Mouse (Mus musculus): ENCODE data around the gene Hsd17b11. TPM values are rescaled to one million over a fixed set of nuclear protein-coding genes. Genes with fewer than 3 reads are reported as not detected.

The Hsd17b11 gene
- total and polyA plus RNA-seq, 3 experiments = 9.4 to 25.8 (median 15.3) TPM

GRCm38 (mm10) chr5:104036686-104037085 is 15.0 kb upstream of the Hsd17b11 start:
- Histone ChIP-seq H3K4me2 (ENCODE audit: insufficient read depth, low read depth, poor library complexity, severe bottlenecking) (no peak overlapping the region), H3K9me3 (replicated peaks; ENCODE audit: low read length) (no peaks in the 10 kb centered on the region), H3K27ac (ENCODE audit: insufficient read depth, low read depth) (no peak overlapping the region), H3K36me3 (replicated peaks in 1 of 2; ENCODE audit: control insufficient read depth in 1 of 2, insufficient read depth in 1 of 2, low read length in 1 of 2) (no peaks in the 10 kb centered on the region), H3K4me3 (replicated peaks in 1 of 3; ENCODE audit: low read depth in 2 of 3, low read length in 2 of 3, poor library complexity in 1 of 3) (no peak overlapping the region), H3K79me2 (replicated peaks; ENCODE audit: control insufficient read depth, extremely low read depth, insufficient read depth, poor library complexity, severe bottlenecking) (no peaks in the 10 kb centered on the region), H3K9ac (ENCODE audit: insufficient read depth, low read depth) (no peak overlapping the region), H3K4me1 (ENCODE audit: control insufficient read depth in 1 of 2, insufficient read depth in 2 of 2) (peaks cover 0 to 14% of the 10 kb centered on the region in 2 experiments; a peak in 2 of 4 replicates), H3K27me3 (replicated peaks) (no peaks in the 10 kb centered on the region)
- no peak for DNase-seq (ENCODE audit: extremely low read depth)
- in situ Hi-C loops (cut with MboI; ENCODE audit: low pct_ligation_motif_present, low pct_unique_long_range_greater_than_20kb, low sequenced_read_pairs) (loop anchor here (5.0 kb wide), 1 partner anchor 39 kb away; no protein-coding TSS in a partner anchor), dilution Hi-C loops (cut with MboI; ENCODE audit: extremely low pct_ligation_motif_present, extremely low pct_unique_long_range_greater_than_20kb, low sequenced_read_pairs) (no loop called here)
- TF ChIP-seq MAFK (IDR thresholded peaks at IDR 0.05; ENCODE audit: insufficient replicate concordance, low read length) = no peak
- TF ChIP-seq GABPA (IDR thresholded peaks at IDR 0.05; ENCODE audit: insufficient replicate concordance, low read depth, low read length) = no peak
- no peak for TF ChIP-seq CHD2 (IDR thresholded peaks at IDR 0.05; ENCODE audit: low read length)
- no peak for TF ChIP-seq MYC (IDR thresholded peaks at IDR 0.05; ENCODE audit: low read depth, low read length)
- TF ChIP-seq ELF1 (IDR thresholded peaks at IDR 0.05; ENCODE audit: low read depth, low read length) = no peak
- no peak for TF ChIP-seq ZC3H11A (IDR thresholded peaks at IDR 0.05; ENCODE audit: low read depth, low read length)
- TF ChIP-seq BHLHE40 (IDR thresholded peaks at IDR 0.05; ENCODE audit: low read depth, low read length) = no peak
- TF ChIP-seq ETS1 (conservative IDR thresholded peaks at IDR 0.05; ENCODE audit: low read depth, low read length) = no peak
- no peak for TF ChIP-seq ZKSCAN1 (IDR thresholded peaks at IDR 0.05; ENCODE audit: borderline replicate concordance, low read depth, low read length)
- no peak for TF ChIP-seq E2F4 (IDR thresholded peaks at IDR 0.05; ENCODE audit: insufficient replicate concordance, low read depth, low read length)
- no peak for TF ChIP-seq ZMIZ1 (IDR thresholded peaks at IDR 0.05; ENCODE audit: low read depth, low read length)
- TF ChIP-seq JUN (IDR thresholded peaks at IDR 0.05; ENCODE audit: insufficient read depth, low read depth, low read length) = no peak
- no peak for TF ChIP-seq NRF1 (IDR thresholded peaks at IDR 0.05; ENCODE audit: low read depth, low read length)
- TF ChIP-seq CTCF (conservative IDR thresholded peaks at IDR 0.05 in 1 of 2, IDR thresholded peaks at IDR 0.05 in 1 of 2; ENCODE audit: low read depth in 2 of 2, low read length in 2 of 2) = no peak
- TF ChIP-seq MXI1 (IDR thresholded peaks at IDR 0.05; ENCODE audit: low read depth, low read length) = no peak
- TF ChIP-seq HCFC1 (IDR thresholded peaks at IDR 0.05; ENCODE audit: low read depth, low read length) = no peak

- peaks cover 0 to 14% of the 10 kb centered on the region in 2 experiments; a peak in 2 of 4 replicates for H3K4me1 ChIP-seq (ENCODE audit: control insufficient read depth in 1 of 2, insufficient read depth in 2 of 2)
Observed at GRCm38 (mm10) chr5:104035824-104036223, 14.1 kb upstream of the Hsd17b11 start.

More at GRCm38 (mm10) chr5:104035824-104036223, 14.1 kb upstream of the Hsd17b11 start:
- H3K27me3 ChIP-seq (replicated peaks) = no peaks in the 10 kb centered on the region
- DNase-seq (ENCODE audit: extremely low read depth) = no peak
- H3K27ac ChIP-seq (ENCODE audit: insufficient read depth, low read depth) = no peak overlapping the region
- H3K4me2 ChIP-seq (ENCODE audit: insufficient read depth, low read depth, poor library complexity, severe bottlenecking) = no peak overlapping the region
- no peaks in the 10 kb centered on the region for H3K36me3 ChIP-seq (replicated peaks in 1 of 2; ENCODE audit: control insufficient read depth in 1 of 2, insufficient read depth in 1 of 2, low read length in 1 of 2)
- H3K79me2 ChIP-seq (replicated peaks; ENCODE audit: control insufficient read depth, extremely low read depth, insufficient read depth, poor library complexity, severe bottlenecking) = no peaks in the 10 kb centered on the region
- H3K9ac ChIP-seq (ENCODE audit: insufficient read depth, low read depth) = no peak overlapping the region
- dilution Hi-C loops (cut with MboI; ENCODE audit: extremely low pct_ligation_motif_present, extremely low pct_unique_long_range_greater_than_20kb, low sequenced_read_pairs) = no loop called here
- TF ChIP-seq MAZ (IDR thresholded peaks at IDR 0.05; ENCODE audit: low read depth, low read length) (no peak), ZKSCAN1 (IDR thresholded peaks at IDR 0.05; ENCODE audit: borderline replicate concordance, low read depth, low read length) (no peak), ZNF384 (IDR thresholded peaks at IDR 0.05; ENCODE audit: low read depth, low read length) (no peak), RAD21 (IDR thresholded peaks at IDR 0.05; ENCODE audit: low read depth, low read length) (no peak), PAX5 (IDR thresholded peaks at IDR 0.05; ENCODE audit: low read length) (no peak)
- H3K9me3 ChIP-seq (replicated peaks; ENCODE audit: low read length) = no peaks in the 10 kb centered on the region
- no peak overlapping the region for H3K4me3 ChIP-seq (replicated peaks in 1 of 3; ENCODE audit: low read depth in 2 of 3, low read length in 2 of 3, poor library complexity in 1 of 3)
- in situ Hi-C loops (cut with MboI; ENCODE audit: low pct_ligation_motif_present, low pct_unique_long_range_greater_than_20kb, low sequenced_read_pairs) = loop anchor here (5.0 kb wide), 1 partner anchor 39 kb away; no protein-coding TSS in a partner anchor

Data from CH12.LX (cell line).